Mouse (Mus musculus) embryo, embryonic 11 days (tissue): Measurements from ENCODE around the gene Poln.

Experiments used
- DNase-seq: peaks from one replicate; pipeline ENCODE4 v3.0.0-alpha.2; 2015

The Poln gene

DNA sequence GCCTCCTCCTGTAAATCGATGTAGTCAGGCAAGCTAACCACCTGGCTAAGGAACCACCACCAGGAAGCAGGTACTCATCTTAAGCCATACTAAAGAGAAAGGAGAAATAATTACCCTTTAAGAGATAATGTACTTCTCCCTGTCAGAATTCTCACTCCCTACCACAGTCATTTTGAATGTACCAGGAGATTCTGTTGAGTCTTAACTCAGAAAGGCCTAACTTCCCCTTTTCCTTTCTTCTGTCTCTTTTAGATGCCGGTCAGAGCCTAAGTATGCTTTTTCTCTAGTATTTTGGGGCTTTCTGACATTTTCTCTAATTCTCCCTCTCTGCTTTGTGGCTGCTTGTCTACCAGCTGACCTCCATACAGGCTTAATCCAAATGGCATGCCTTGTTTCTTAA, 76.2 kb downstream of the Poln start:
- DNase-seq = no peak

DNA sequence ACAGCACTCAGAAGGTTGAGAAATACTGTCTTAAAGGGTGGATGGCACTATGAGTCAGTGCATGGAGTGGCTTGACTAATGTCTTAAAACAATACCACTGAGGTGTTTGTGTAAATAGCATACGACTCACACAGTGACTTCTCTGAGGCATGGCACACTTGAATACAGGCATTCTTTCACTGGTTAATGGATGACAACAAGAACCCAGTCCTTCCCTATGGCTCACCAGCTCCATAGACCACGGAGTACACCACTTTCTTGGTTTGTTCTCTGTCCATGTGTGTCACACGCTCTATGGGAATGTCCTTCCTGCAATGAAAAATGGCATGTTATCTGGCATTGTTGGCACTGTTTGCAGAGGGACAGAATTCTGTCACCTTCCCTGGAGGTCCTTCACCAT, 136.7 kb downstream of the Poln start:
- no peak for DNase-seq

DNA sequence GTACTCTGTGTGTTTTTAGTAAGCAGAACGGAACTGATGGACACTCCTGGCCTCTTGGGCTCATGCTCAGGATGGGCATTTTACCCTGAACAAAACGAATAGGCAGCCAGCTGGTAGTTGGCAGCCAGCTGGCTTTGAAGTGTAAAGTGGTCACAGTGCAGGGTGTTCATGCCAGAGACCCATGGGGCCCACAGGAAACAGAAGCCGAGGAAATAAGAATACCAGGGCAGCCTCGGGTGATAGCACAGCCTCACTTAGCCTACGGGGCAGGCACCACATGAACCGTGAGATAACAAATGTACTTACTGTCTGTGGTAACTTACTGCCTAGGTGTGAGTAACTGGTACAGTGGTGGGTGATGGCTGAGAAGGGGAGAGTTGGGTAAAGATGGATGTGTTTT, 138.2 kb downstream of the Poln start:
- DNase-seq = no peak

DNA sequence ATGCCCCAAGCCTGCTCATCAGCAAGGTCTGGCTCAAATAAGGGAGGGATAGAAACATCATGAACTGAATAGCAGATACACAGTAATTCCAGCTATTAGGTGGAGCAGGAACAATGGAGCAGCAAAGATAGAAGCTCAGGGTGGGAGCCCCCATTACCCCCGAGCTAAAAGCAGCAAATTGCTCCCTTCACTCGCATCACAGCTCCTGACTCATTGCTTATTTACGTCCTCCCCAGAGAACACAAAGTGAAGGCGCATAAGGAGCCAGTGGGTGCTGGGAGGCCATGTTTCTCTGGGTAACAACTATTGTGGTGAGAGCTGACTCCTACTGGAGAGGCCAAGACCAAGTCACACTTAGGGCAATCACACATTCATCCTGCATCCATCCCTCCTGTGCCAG, 139.1 kb downstream of the Poln start:
- no peak for DNase-seq

DNA sequence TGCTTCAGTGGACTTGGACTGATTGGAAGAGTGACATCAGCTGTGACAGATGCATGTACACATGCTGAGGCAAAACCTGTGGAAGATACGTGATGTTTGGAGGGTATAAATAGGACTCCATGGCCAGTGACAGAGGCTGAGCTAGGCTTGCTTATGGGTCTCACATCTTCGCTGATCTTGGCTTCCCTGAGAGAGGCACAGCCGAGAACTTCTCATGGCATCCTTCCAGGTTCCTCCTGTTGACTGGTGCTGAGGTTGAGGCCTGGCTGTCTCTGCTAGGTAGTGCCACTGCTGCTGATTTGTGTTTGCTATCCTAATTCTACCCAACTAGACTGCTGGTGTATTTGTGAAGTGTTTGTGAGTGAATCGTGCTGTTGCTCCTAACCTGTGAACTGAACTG, 150.3 kb downstream of the Poln start:
- no peak for DNase-seq

DNA sequence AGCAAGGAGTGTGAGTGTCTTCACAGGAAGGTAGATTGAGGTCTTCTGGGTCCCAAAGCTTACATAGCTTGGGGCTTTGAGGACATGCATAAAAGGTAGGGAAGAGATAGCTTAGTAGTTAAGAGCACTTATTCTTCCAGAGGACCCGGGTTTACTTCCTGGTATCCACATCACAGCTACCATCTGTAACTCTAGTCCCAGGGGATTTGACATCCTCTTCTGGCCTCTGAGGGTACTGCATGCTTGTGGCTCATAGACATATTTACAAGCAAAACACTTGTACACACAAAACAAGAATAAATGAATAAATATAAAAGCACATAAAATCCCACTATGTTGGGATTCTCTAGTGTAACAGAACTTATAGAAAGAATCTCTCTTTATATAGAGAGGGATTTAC, 154.6 kb downstream of the Poln start:
- DNase-seq = peak; percentile 14

DNA sequence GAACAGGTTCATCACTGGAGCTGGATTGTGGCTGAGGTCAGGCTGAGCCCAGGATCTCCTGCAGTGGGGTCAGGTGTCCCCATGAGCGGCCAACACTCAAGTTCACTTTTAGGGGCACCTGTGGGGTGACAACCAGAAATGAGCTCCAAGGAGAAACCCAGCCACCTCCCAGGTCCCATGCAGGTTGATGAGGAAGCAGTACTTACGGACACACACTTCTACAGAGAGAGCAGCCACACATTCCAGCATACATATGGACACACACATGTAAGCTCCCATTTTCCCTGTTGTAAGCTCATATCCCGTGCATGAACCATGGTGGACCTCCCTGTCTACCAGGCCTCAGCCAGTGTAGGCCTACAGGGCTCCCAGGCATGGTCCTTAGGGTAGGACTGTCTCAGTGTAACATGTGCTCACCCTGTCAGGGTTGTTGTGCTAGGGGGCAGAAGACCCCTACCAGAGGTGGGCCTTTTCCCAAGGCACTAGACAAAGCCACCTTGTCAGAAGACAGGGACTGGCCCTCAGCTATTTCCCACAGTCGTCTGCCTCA, 161.8 kb downstream of the Poln start:
- no peak for DNase-seq

DNA sequence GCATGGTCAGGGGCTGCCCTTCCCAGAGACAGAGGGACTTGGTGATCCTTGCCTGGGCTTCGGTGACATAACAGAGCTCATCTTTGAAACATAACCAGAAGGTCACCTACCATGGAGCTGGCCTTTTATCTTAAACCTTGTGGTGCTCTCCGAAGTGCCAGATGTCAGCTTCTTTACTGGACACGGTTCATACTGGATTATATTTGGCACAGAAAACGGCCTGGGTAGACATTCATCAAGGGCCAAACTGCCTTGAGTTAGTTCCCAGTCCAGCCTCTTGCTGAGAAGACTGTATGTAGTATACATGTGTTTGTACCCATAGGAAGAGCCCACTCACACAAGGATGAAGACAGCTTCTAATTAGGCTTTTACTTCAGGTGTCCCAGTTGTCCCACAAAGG, 162.4 kb downstream of the Poln start:
- no peak for DNase-seq

DNA sequence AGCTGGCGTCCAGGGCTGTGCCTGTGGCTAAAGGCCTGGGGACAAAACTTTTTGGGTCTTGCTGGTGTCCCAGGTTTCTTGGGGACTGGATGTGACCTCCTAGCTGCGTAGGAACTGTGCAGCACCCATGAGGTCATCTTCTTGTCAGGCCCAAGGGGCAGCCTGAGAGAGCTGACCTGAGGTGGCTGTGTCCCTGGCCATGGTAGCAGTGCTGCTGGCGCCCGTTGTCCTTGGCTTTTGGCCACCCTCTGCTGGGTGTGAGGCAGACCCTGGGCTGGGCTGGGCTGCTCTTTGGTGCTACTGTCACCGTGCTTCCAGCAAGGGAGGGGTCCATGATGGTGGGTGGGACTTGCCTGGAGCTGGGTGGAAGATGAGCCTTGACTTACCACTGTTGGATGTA, 164.6 kb downstream of the Poln start:
- DNase-seq = no peak

DNA sequence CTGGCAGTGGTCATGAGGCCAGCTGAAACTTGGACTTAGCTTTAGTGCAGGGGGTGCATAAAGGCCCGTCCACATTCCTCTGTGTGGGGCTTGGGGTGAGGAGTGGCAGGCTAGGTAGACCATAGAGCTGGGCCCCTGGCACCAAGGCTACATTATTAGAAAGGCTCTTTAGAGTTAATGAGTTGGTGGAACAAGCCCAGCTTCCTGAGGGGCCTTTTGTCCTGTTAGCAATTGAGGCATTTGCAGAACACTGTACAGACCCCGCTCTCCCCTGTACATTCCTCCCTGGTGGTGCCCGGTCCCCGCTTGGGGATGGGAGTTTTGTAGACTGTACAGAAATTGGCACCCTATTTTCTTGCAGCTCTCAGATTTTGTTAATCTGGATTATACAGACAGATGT, 166.6 kb downstream of the Poln start:
- no peak for DNase-seq

DNA sequence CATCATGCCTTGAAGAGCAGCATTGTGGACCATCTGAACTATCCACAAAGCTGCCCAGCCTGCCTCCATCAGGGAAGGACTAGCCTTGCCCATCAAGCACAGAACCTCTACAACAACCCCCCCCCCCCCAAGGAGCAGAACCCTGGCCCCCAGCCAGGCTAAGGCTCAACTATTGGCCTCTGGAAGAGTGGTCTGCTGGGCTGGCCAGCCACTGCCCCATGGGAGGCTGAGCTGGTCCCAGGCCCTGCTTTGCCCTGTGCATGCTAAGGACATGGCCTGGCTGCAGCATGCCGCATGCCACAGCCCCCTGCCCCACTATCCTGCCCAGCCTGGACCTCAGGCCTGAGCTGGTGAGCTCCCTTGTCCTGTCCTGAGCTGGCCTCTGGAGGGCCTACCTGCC, 167.8 kb downstream of the Poln start:
- DNase-seq = no peak

DNA sequence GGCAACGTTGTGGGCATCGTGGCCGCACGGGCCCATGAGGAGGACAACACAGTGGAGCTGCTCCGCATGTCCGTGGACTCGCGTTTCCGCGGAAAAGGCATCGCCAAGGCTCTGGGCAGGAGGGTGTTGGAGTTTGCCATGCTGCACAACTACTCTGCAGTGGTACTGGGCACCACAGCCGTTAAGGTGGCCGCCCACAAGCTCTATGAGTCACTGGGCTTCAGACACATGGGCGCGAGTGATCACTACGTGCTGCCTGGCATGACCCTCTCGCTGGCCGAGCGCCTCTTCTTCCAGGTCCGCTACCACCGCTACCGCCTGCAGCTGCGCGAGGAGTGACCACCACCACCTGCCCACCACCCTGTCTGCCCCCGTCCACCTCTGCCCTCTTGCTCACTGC, 168.4 kb downstream of the Poln start:
- no peak for DNase-seq

DNA sequence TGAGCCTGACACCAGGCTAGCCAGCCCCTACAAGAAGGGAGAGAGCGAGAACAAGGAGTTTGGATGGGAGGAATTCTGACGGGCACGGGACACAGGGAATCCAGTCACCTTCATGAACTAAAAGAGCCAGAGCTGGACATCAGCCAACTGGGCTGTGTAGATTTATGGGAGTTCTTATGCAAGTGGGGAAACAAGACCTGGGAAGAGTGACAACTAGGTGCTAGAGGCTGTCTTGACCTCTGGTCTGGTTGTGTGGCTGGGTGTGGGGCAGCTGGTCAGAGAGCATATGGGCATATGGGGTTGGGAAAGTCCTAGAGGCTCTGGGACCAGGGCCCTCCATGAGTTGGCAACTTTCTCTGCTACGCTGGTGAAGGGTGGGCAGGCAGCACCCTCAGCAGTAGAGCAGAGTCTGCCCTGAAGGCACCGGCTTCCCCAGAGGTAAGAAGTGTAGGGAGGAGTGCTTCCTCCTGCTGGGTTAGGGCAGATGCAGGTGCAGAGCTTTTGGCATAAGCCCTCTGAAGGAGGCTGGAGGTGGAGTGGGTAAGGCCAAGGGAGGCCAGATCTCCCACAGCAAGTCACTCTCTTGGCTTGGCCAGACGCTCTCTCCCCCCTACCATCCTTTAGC, 169.7 kb downstream of the Poln start:
- no peak for DNase-seq

DNA sequence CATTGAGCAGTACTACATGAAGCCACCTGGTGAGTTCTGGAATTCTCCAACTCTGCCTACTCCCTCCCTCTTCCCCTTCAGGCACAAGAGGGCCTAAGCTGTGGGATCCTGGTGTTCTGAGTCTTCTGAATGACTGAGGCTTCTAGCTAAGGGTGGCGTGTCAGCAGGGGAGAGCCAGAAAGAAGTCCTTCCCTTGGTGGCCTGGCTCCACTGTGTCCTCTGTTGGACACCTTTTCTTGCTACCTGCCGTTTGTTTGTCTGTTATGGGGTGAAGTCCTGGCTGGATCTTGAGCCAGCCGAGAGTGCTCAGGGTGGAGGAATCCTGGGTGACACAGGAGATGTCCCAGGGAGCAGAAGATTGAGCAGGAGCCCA, 170.8 kb downstream of the Poln start:
- no peak for DNase-seq

DNA sequence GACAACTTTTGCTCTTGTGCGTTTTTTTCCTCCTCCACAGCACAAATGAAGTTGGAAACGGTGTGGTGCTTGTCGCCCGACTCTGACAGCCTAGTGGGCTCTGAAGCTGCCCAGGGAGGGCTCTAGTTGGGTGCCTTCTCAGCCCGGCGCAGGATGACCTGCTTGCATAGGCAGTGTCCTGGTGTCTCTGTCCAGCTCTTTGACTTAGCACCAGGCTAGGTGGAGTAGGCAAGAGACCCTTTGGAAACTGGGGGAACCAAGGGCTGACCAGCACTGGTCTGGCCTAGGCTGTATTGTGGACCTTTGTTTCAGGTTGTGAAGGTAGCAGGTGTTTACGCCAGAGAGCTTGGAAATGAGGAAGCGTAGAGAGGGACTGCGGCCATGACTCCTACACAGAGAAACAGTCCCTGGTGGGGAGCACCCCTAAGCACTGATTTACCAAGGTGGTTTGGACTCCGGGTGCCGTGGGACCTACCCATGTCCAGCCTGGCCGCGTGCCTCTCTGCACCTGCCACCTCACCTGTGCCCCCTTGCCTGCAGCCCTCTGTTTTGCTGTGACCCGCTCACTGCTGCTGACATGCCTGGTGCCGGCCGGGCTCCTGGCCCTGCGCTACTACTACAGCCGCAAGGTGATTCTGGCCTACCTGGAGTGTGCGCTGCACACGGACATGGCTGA, 171.3 kb downstream of the Poln start:
- DNase-seq = no peak

DNA sequence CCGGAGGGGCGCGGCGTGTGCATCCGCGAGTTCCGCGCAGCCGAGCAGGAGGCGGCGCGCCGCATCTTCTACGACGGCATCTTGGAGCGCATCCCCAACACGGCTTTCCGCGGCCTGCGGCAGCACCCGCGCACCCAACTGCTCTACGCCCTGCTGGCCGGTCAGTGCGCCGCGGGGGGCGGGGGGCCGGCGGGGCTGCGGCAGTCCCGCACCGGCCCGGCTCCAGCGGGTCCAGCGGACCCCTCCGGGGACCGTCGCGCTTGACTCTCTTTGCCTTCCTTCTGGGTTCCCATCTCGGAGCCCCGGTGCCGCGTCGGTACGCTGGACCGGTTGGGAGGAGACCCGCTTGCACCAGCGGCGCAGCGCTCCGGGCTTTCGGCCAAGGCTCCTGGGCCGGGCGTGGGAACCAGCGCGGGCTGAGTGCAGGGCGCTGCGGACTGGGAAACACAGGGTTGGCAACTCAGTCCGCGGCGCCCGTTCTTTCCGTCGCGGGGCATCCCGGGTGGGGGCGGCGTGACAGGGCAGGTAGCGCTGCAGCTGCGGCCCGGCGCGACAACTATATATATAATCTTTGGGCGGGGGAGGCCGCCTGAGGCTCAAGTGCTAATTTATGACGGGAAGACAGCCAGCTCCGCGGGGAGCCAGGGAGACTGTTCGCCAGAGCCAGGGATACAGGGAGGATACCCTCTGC, 172.1 kb downstream of the Poln start:
- peak; percentile 67 for DNase-seq

DNA sequence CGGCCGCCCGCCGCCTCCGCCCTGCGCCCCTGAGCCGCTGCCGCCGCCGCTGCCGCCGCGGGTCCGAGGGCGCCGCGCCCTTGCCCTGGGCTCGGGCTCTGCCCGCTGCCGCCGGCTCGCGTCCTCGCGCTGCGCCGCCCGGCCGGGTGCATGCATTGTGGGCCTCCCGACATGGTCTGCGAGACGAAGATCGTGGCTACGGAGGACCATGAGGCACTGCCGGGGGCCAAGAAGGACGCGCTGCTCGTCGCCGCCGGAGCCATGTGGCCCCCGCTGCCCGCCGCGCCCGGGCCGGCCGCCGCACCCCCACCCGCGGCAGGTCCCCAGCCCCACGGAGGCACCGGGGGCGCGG, 172.6 kb downstream of the Poln start:
- DNase-seq = no peak

DNA sequence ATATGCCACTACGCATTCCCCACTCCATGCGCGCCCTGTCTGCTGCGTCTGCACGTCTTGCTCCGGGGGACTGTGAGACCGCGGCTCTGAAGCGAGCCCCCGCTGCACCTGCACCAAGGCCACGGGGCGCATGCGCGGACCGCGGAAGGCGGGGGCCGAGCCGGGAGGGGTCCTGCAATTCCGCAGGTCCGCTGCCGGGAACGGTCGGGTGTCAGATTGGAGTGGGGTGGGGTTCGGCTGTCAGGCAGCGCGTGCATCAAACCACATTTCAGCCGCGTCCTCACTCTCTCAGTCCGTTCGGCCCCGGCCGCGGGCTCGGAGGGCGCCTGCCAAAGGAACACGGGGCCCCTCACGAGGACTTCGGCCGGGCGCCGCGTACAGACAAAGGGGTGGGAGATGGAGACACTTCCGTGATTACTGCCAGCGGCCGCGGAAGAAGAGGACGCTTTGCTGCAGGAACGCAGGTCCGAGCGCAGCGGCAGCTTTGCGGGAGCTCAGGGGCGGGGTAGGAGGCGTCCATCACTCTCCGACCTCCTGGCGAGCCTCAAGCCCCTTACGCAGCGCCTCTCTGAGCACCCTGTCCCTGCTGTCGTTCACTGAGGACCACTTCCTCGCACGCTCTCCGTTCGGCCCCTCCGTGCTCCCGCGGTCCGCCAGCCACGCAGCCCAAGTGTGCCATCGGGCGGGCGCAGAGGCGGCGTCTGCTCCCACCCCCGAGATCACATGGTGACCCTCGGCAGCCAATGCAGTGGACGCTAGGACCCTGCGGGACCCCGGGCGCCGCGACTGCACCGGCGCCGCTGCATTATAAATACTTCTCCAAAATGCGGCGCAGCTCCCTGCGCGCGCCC, 173.2 kb downstream of the Poln start, which contains the start of gene Nat8l:
Nat8l (plus strand) TSS at position 142 of the 851 bp plus-strand sequence.
- peak; percentile 93 for DNase-seq

DNA sequence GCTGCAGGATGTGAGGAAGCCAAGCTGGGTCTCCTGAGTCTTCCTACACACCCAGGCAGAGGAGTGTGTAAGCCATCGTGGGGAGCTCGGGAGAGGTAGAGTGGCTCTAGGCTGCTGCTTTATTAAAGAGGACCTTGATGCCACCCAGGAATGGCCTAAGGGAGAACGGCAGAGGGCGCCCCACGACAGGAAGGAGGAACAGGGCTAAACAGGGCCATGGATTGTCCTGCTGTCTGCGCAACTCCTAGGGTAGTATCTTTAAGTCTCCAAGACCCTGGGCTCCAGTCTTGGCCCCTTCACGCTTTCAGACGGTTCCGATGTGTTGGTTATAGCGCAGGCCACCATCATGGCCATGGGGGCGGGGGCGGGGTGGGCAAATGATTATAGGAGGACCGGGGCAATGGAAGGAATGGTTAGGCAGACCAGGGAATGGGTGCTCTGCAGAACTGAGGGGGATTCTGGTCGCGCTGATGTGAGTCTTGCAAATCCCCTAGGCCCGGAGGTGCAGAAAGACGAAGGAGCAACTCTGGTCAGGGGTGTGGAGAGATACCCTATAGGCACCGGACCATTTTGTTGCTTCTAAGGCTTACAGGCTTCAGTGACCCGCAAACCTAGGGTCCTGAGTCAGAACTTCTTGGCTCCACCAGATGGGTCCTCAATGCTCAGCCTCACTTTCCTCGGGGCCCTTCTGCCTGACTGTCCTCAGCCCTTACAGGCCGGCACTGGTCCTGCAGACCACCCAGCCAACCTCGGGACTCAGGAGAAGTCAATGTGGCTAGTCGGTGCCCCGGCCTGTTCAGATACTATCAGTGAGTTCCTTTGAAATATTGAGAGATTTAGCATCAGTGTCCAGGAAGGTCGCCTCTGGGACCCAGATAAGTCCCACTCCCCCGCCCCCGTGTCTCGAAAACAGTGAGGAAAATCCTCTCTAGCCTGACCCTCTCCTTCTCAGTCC, 174.3 kb downstream of the Poln start:
- peak; percentile 59 for DNase-seq

DNA sequence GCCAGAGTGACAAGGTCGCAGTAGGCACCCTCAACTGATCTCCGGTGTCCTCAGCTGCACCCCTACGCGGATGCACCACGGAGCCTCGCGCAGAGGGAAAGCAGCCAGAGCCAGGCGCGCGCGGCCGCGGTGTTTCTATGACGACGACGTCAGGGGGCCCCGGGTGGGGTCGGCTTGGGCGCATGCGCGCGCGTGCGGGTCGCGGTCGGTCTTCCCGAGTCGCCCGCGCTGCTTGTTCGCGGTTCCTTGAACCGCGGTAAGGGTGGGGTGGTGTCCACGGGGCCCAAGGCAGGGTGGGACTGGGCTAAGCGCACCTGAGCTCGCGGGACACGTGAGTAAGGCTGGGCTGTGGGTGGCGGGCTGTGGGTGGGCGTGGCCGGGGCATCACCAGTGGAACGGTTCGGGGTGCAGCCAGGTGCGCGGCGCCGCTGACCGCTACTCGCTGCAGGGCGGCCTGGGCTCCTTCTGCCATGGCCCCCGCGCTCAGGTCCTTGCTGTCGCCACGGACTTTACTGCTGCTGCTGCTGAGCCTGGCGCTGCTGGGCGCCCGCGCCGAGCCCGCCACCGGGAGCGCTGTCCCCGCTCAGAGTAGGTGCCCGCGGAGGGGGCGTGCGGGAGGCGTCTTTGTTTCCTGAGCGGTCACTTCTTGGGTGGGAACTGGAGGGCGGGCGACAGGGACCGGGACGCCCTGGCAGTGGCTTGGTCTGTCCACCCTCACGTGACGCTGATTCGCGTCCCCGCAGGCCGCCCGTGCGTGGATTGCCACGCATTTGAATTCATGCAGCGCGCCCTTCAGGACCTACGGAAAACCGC, 185.7 kb downstream of the Poln start, which contains the start of gene Gm1673:
Gm1673 (plus strand) TSS at position 125 of the 813 bp plus-strand sequence.
- DNase-seq = peak; percentile 95

DNA sequence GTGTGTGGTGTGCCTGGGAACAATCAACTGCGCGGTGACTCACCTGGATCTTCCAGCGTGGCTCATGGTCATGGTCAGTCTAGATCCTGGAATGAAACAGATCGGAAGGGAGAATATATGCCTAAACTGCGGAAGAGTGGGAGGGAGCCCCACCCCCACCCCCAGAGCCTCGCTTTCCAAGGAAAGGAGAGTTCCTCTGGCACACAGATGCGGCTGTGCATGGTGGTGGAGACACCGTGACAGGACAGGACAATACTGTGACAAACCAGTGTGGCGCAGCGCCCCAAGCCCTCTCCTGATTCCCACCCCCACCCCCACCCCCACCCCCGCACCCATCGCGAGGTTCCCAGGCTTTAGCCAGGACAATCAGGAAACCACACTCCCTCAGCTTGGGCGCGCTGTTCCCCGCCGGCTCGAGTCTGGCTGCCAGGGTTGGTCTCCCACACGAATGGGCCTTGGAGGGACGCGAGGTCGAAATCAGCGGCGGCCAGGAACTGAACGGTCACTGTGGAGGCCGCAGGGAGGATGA, 186.5 kb downstream of the Poln start:
- no peak for DNase-seq
